Mouse (Mus musculus) heart, postnatal 0 days (tissue): ENCODE data around the gene Litaf.

Experiments
- CTCF ChIP-seq: IDR thresholded peaks from 2 replicates; pipeline ENCODE4 v1.5.1; 2016; ENCODE audit warnings: antibody characterized with exemption, control low read depth, low read depth
- EP300 ChIP-seq: IDR thresholded peaks from 2 replicates; pipeline ENCODE4 v1.6.1; 2016; ENCODE audit warnings: antibody characterized with exemption, low read depth

- no peak for TF ChIP-seq CTCF
- no peak for TF ChIP-seq EP300
Observed at GRCm38 (mm10) chr16:11021403-11022112, 44.4 kb downstream of the Litaf start.
